In the genomic region with DNA sequence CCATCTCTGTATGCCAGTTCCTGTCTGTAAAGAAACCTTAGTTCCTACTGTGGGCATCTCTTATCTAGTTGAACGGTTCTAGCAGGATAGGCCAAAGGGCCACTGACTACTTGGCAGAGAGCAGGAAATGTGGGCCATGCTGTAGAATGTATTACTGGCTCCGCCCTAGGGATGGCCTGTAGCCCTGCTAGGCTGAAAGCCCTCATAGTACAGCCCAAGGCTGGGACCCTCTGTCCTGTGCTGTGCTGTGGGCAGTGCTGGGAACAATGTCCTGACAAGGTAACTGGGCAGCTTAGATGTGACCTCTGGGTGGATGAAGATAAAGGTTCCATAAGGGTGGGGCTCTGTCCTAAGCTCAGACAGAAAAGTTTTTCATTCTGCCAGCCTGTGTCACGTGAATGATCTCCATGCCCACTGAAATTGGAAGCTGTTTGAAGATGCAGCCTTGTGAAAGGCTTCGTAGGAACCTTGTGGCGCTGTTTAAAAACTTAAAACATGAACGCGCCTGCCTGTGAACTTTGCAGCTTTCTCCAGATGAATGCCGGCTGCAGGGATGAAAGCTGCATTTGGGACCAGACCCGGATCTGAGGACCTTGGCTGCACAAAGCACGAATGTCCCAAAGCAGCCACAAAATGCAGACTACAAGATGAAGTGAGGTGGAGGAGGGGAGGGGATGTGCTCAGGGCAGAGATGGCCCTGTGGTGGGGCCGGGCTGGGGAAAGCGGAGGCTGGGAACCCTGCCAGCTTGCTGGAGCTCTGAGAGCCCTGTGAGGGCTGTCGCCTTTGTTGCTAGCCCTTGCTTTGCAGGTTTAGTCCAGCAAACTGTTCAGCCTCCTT, we compare ENCODE assay signal across 8 mouse cellular contexts.
DNase-seq lines count a peak whose midpoint lies in the region; ATAC-seq and TF ChIP-seq lines count a peak whose summit lies in the region.

No protein-coding gene starts in this region.

- peak overlapping the region; percentile 79 for H3K27ac ChIP-seq in heart, embryonic 15.5 days
- H3K27ac ChIP-seq in stomach, postnatal 0 days (replicated peaks), result 0 out of 2 replicates have a peak overlapping the region, but pooled peaks have one; percentile 18

- peaks cover 30% of the 10 kb centered on the region for H3K4me1 ChIP-seq in heart, embryonic 15.5 days (replicated peaks)
- H3K4me1 ChIP-seq in stomach, postnatal 0 days (replicated peaks; ENCODE audit: control insufficient read depth, insufficient read depth), result peaks cover 2% of the 10 kb centered on the region; the same call in 1 of the 2 replicates

- H3K4me2 ChIP-seq in heart, embryonic 15.5 days, result no peak overlapping the region
- H3K4me2 ChIP-seq in stomach, postnatal 0 days (replicated peaks; ENCODE audit: low read depth), result no peak overlapping the region

- H3K9me3 ChIP-seq in heart, embryonic 15.5 days (replicated peaks), result no peaks in the 10 kb centered on the region
- no peaks in the 10 kb centered on the region for H3K9me3 ChIP-seq in stomach, postnatal 0 days (ENCODE audit: control insufficient read depth, low read length)

- TF ChIP-seq EP300 in stomach, postnatal 0 days (optimal IDR thresholded peaks at IDR 0.05), result no peak

- H3K27me3 ChIP-seq in heart, embryonic 15.5 days, result no peaks in the 10 kb centered on the region
- H3K27me3 ChIP-seq in stomach, postnatal 0 days (ENCODE audit: control insufficient read depth, insufficient read depth, low read length), result no peaks in the 10 kb centered on the region

- H3K9ac ChIP-seq in heart, embryonic 15.5 days, result no peak overlapping the region
- peak overlapping the region; percentile 43; the same call in 1 of the 2 replicates for H3K9ac ChIP-seq in stomach, postnatal 0 days (ENCODE audit: low read length)

- H3K36me3 ChIP-seq in heart, embryonic 15.5 days, result no peaks in the 10 kb centered on the region
- no peaks in the 10 kb centered on the region for H3K36me3 ChIP-seq in stomach, postnatal 0 days (ENCODE audit: control insufficient read depth, insufficient read depth, low read length)

- ATAC-seq in heart, embryonic 15.5 days (replicated peaks; ENCODE audit: insufficient number of reproducible peaks, insufficient read depth, low FRiP score, low read depth), result peak; percentile 76
- 0 out of 2 replicates have a peak, but pooled peaks have one; percentile 25 for ATAC-seq in stomach, postnatal 0 days (ENCODE audit: low FRiP score, low TSS enrichment)

- no peak overlapping the region for H3K4me3 ChIP-seq in heart, embryonic 15.5 days
- no peak overlapping the region for H3K4me3 ChIP-seq in stomach, postnatal 0 days (ENCODE audit: low read depth, low read length)

- no peak for TF ChIP-seq CTCF in stomach, postnatal 0 days (IDR thresholded peaks at IDR 0.05; ENCODE audit: low read depth)

- WGBS in heart, embryonic 15.5 days, result 41% methylated on average over 13 of the region's 13 CpGs
- 40% methylated on average over 13 of the region's 13 CpGs for WGBS in stomach, postnatal 0 days

- peak; percentile 7 for DNase-seq in cerebellum, adult 9-11 months
- no peak for DNase-seq in cerebellum, adult 11 months
- DNase-seq in right cerebral cortex, postnatal 10 days (ENCODE audit: low spot score in 2 of 2), result peak; percentile 74 to 75
- no peak for DNase-seq in right cerebral cortex, adult 2 months (ENCODE audit: low spot score in 2 of 2)
- DNase-seq in lung, postnatal 10 days, result peak; percentile 82
- DNase-seq in stomach, postnatal 0 days (ENCODE audit: low spot score), result peak; percentile 24
- no peak for DNase-seq in spleen, postnatal 14 days (ENCODE audit: low spot score in 2 of 2)

Comparison
In these comparisons a context has a peak if more than half of its experiments do, and no peak if none do; other contexts are left out.
1. DNase-seq: peak in cerebellum, adult 9-11 months (single experiment), right cerebral cortex, postnatal 10 days (2 of 2), lung, postnatal 10 days (single experiment) and stomach, postnatal 0 days (single experiment); none in cerebellum, adult 11 months (single experiment), right cerebral cortex, adult 2 months (0 of 2) and spleen, postnatal 14 days (0 of 2).